Mouse (Mus musculus) midbrain, postnatal 0 days (tissue): Measurements from ENCODE around the gene Postn. TPM values are rescaled to one million over a fixed set of nuclear protein-coding genes. Genes with fewer than 3 reads are reported as not detected.

ENCODE experiments used
- ATAC-seq: fragments of 200-750 bp; cut with Nextera tagmentation; 2 replicates; pipeline ENCODE4 v1.8.0; 2017; ENCODE audit warnings: moderate number of reproducible peaks, mild to moderate bottlenecking, moderate TSS enrichment, moderate library complexity; ENCODE audit not compliant: low FRiP score
- DNase-seq: peaks from one replicate; pipeline ENCODE4 v3.0.0-alpha.2; 2015; ENCODE audit warnings: low spot score
- H3K27ac ChIP-seq: fragments of 300-500 bp; sonication (generic); 2 replicates; pipeline ENCODE4 v1.5.1; 2014; ENCODE audit warnings: low read depth, mild to moderate bottlenecking, low read length, mixed read lengths
- H3K27me3 ChIP-seq: fragments of 300-500 bp; sonication (generic); 2 replicates; pipeline ENCODE4 v1.6.1; 2014; ENCODE audit warnings: low read length, control low read depth, mixed read lengths; ENCODE audit not compliant: insufficient read depth
- H3K36me3 ChIP-seq: fragments of 300-500 bp; sonication (generic); 2 replicates; pipeline ENCODE4 v1.6.1; 2014; ENCODE audit warnings: low read length, control low read depth, mixed read lengths; ENCODE audit not compliant: insufficient read depth
- H3K4me1 ChIP-seq: fragments of 300-500 bp; sonication (generic); 2 replicates; pipeline ENCODE4 v1.6.1; 2014; ENCODE audit warnings: mild to moderate bottlenecking, control low read depth, antibody characterized with exemption, low read length, mixed read lengths; ENCODE audit not compliant: insufficient read depth
- H3K4me2 ChIP-seq: fragments of 300-500 bp; sonication (generic); 2 replicates; pipeline ENCODE4 v1.6.1; 2014; ENCODE audit warnings: low read depth, mild to moderate bottlenecking, low read length, mixed read lengths; ENCODE audit not compliant: poor library complexity, severe bottlenecking
- H3K4me3 ChIP-seq: fragments of 300-500 bp; sonication (generic); 2 replicates; pipeline ENCODE4 v1.5.1; 2014; ENCODE audit warnings: low read depth, mild to moderate bottlenecking, low read length, moderate library complexity
- H3K9ac ChIP-seq: fragments of 300-500 bp; sonication (generic); replicated peaks from 2 replicates; pipeline ENCODE4 v1.6.1; 2014; ENCODE audit warnings: mild to moderate bottlenecking, low read length, moderate library complexity, mixed read lengths; ENCODE audit not compliant: poor library complexity, severe bottlenecking
- H3K9me3 ChIP-seq: fragments of 300-500 bp; sonication (generic); 2 replicates; pipeline ENCODE4 v1.6.1; 2016; ENCODE audit warnings: low read length, control low read depth
- CTCF ChIP-seq: IDR thresholded peaks from 2 replicates; pipeline ENCODE4 v1.5.1; 2016; ENCODE audit warnings: antibody characterized with exemption, mild to moderate bottlenecking
- WGBS: fragments of 180-500 bp; shearing (Covaris S2); extraction: QIAGEN DNeasy Blood & Tissue Kit; methylation state at CpG from one replicate; pipeline ENCODE4 v1.1.7; 2014; 5-methylcytosine and 5-hydroxymethylcytosine counted together
- polyA plus RNA-seq: library from polyadenylated mRNA; unstranded; fragments of >200 nt; fragmentation: Nextera tagmentation; extraction: Ambion mirVana; gene quantifications from 2 replicates; pipeline ENCODE4 v1.2.1, GENCODE M21; 2015
- total RNA-seq: library from RNA; depleted of rRNA; stranded (reverse); fragments of >200 nt; gene quantifications from 2 replicates; pipeline ENCODE4 v1.2.3, GENCODE M21; 2014

Postn gene
- total and polyA plus RNA-seq, 2 experiments from 2014 or later = 10.9 to 17.0 TPM

GRCm38 (mm10) chr3:54371015-54371414, 10.1 kb downstream of the Postn start:
- H3K36me3 ChIP-seq = no peaks in the 10 kb centered on the region
- no peak overlapping the region for H3K9ac ChIP-seq
- WGBS = 86% methylated on average over 1 of the region's 1 CpGs
- DNase-seq (no peak), ATAC-seq (no peak)
- H3K4me3 ChIP-seq = no peak overlapping the region
- no peak for TF ChIP-seq CTCF
- no peak overlapping the region for H3K4me2 ChIP-seq
- no peak overlapping the region for H3K27ac ChIP-seq
- H3K4me1 ChIP-seq = no peaks in the 10 kb centered on the region
- H3K9me3 ChIP-seq = no peaks in the 10 kb centered on the region
- no peaks in the 10 kb centered on the region for H3K27me3 ChIP-seq

GRCm38 (mm10) chr3:54372625-54373024, 11.7 kb downstream of the Postn start:
- ATAC-seq (no peak), DNase-seq (no peak)
- no peak overlapping the region for H3K27ac ChIP-seq
- H3K4me3 ChIP-seq = no peak overlapping the region
- no peaks in the 10 kb centered on the region for H3K9me3 ChIP-seq
- no peak overlapping the region for H3K9ac ChIP-seq
- no peak for TF ChIP-seq CTCF
- no peaks in the 10 kb centered on the region; the same call in 1 of the 2 replicates for H3K27me3 ChIP-seq
- no peaks in the 10 kb centered on the region for H3K4me1 ChIP-seq
- H3K36me3 ChIP-seq = no peaks in the 10 kb centered on the region
- H3K4me2 ChIP-seq = no peak overlapping the region
- WGBS = 83% methylated on average over 6 of the region's 6 CpGs

- Histone ChIP-seq H3K9ac (no peak overlapping the region), H3K27me3 (no peaks in the 10 kb centered on the region; the same call in 1 of the 2 replicates), H3K4me1 (no peaks in the 10 kb centered on the region), H3K9me3 (no peaks in the 10 kb centered on the region), H3K27ac (no peak overlapping the region), H3K4me2 (no peak overlapping the region), H3K4me3 (no peak overlapping the region), H3K36me3 (no peaks in the 10 kb centered on the region)
- no peak for TF ChIP-seq CTCF
- DNase-seq (no peak), ATAC-seq (no peak)
- 97% methylated on average over 6 of the region's 6 CpGs for WGBS
These were observed 15.1 kb downstream of the Postn start for GRCm38 (mm10) chr3:54376014-54376413.

- 7% methylated on average over 2 of the region's 2 CpGs for WGBS
- no peak overlapping the region for H3K4me2 ChIP-seq
- H3K9me3 ChIP-seq = no peaks in the 10 kb centered on the region
- H3K4me1 ChIP-seq = no peaks in the 10 kb centered on the region
- ATAC-seq = no peak
- TF ChIP-seq CTCF = no peak
- no peaks in the 10 kb centered on the region; the same call in 1 of the 2 replicates for H3K27me3 ChIP-seq
- H3K4me3 ChIP-seq = no peak overlapping the region
- H3K36me3 ChIP-seq = no peaks in the 10 kb centered on the region
- DNase-seq = no peak
- H3K27ac ChIP-seq = no peak overlapping the region
- no peak overlapping the region for H3K9ac ChIP-seq
These were observed 16.7 kb downstream of the Postn start for GRCm38 (mm10) chr3:54377647-54378046.

- 35% methylated on average over 1 of the region's 1 CpGs for WGBS
- H3K4me1 ChIP-seq = no peaks in the 10 kb centered on the region
- H3K9me3 ChIP-seq = no peaks in the 10 kb centered on the region
- ATAC-seq (no peak), DNase-seq (no peak)
- no peak overlapping the region for H3K27ac ChIP-seq
- no peaks in the 10 kb centered on the region; the same call in 1 of the 2 replicates for H3K27me3 ChIP-seq
- no peak overlapping the region for H3K4me2 ChIP-seq
- TF ChIP-seq CTCF = no peak
- H3K4me3 ChIP-seq = no peak overlapping the region
- no peak overlapping the region for H3K9ac ChIP-seq
- H3K36me3 ChIP-seq = no peaks in the 10 kb centered on the region
These were observed 17.2 kb downstream of the Postn start for GRCm38 (mm10) chr3:54378135-54378534.

GRCm38 (mm10) chr3:54379981-54380380, 19.1 kb downstream of the Postn start:
- Histone ChIP-seq H3K27ac (no peak overlapping the region), H3K4me3 (no peak overlapping the region), H3K4me2 (no peak overlapping the region), H3K9me3 (no peaks in the 10 kb centered on the region), H3K27me3 (no peaks in the 10 kb centered on the region; the same call in 1 of the 2 replicates), H3K9ac (no peak overlapping the region), H3K4me1 (no peaks in the 10 kb centered on the region), H3K36me3 (no peaks in the 10 kb centered on the region)
- ATAC-seq (no peak), DNase-seq (no peak)
- 81% methylated on average over 4 of the region's 4 CpGs for WGBS
- TF ChIP-seq CTCF = no peak
